7 mouse cellular contexts compared by ENCODE assay signal in genomic region chr2:32361437-32361836, GRCm38 (mm10). TPM values are rescaled to one million over a fixed set of nuclear protein-coding genes. Genes with fewer than 3 reads are reported as not detected.
A peak's percentile ranks its signal among the peaks of the same experiment; 100 is the strongest.
DNase-seq lines count a peak whose midpoint lies in the region; ATAC-seq lines count a peak whose summit lies in the region.

No protein-coding gene starts in this region.

- H3K9ac ChIP-seq in intestine, embryonic 16.5 days (ENCODE audit: low read depth, low read length): peak overlapping the region; percentile 73
- peak overlapping the region; percentile 60 for H3K9ac ChIP-seq in limb, embryonic 13.5 days
- H3K9ac ChIP-seq in midbrain, embryonic 12.5 days (replicated peaks): peak overlapping the region; percentile 34; the same call in 1 of the 2 replicates

- 0 out of 2 replicates have a peak, but pooled peaks cover 3% of the 10 kb centered on the region for H3K27me3 ChIP-seq in intestine, embryonic 16.5 days (replicated peaks; ENCODE audit: control insufficient read depth, insufficient read depth, low read length)
- peaks cover 15% of the 10 kb centered on the region for H3K27me3 ChIP-seq in limb, embryonic 13.5 days
- H3K27me3 ChIP-seq in midbrain, embryonic 12.5 days: peaks cover 18% of the 10 kb centered on the region

- peaks cover 22% of the 10 kb centered on the region for H3K4me1 ChIP-seq in intestine, embryonic 16.5 days (ENCODE audit: control insufficient read depth, insufficient read depth, low read length)
- peaks cover 20% of the 10 kb centered on the region for H3K4me1 ChIP-seq in limb, embryonic 13.5 days
- peaks cover 23% of the 10 kb centered on the region for H3K4me1 ChIP-seq in midbrain, embryonic 12.5 days

- H3K9me3 ChIP-seq in intestine, embryonic 16.5 days (ENCODE audit: control insufficient read depth, low read length): no peaks in the 10 kb centered on the region
- no peaks in the 10 kb centered on the region for H3K9me3 ChIP-seq in limb, embryonic 13.5 days
- H3K9me3 ChIP-seq in midbrain, embryonic 12.5 days: no peaks in the 10 kb centered on the region

- DNase-seq in adrenal gland, postnatal 14 days: peak; percentile 86
- DNase-seq in embryo, embryonic 11 days: peak; percentile 84
- DNase-seq in spleen, adult 12 weeks (ENCODE audit: low spot score): peak; percentile 72

- H3K4me2 ChIP-seq in intestine, embryonic 16.5 days (ENCODE audit: low read depth, low read length): peak overlapping the region; percentile 75
- H3K4me2 ChIP-seq in limb, embryonic 13.5 days (replicated peaks): peak overlapping the region; percentile 73
- H3K4me2 ChIP-seq in midbrain, embryonic 12.5 days (replicated peaks): peak overlapping the region; percentile 61

- H3K27ac ChIP-seq in intestine, embryonic 16.5 days (ENCODE audit: low read length): peak overlapping the region; percentile 85
- H3K27ac ChIP-seq in limb, embryonic 13.5 days: no peak overlapping the region
- no peak overlapping the region for H3K27ac ChIP-seq in midbrain, embryonic 12.5 days (replicated peaks)

- ATAC-seq in granulocyte monocyte progenitor cell, adult 5-6 weeks (replicated peaks; ENCODE audit: poor library complexity, severe bottlenecking): peak; percentile 34; the same call in 1 of the 2 replicates
- ATAC-seq in intestine, embryonic 16.5 days: peak; percentile 74
- ATAC-seq in limb, embryonic 13.5 days (ENCODE audit: low FRiP score, low read depth): peak; percentile 46
- no peak for ATAC-seq in midbrain, embryonic 12.5 days (ENCODE audit: low FRiP score, low read depth)

- WGBS in intestine, embryonic 16.5 days: 1% methylated on average over 24 of the region's 24 CpGs
- WGBS in limb, embryonic 13.5 days: 1% methylated on average over 24 of the region's 24 CpGs
- 2% methylated on average over 24 of the region's 24 CpGs for WGBS in midbrain, embryonic 12.5 days

- peak overlapping the region; percentile 51 for H3K4me3 ChIP-seq in intestine, embryonic 16.5 days (ENCODE audit: low read length)
- H3K4me3 ChIP-seq in limb, embryonic 13.5 days: peak overlapping the region; percentile 38
- H3K4me3 ChIP-seq in midbrain, embryonic 12.5 days: peak overlapping the region; percentile 30

- H3K36me3 ChIP-seq in intestine, embryonic 16.5 days (ENCODE audit: control insufficient read depth, insufficient read depth, low read length): peaks cover 5% of the 10 kb centered on the region
- H3K36me3 ChIP-seq in limb, embryonic 13.5 days: peaks cover 18% of the 10 kb centered on the region
- H3K36me3 ChIP-seq in midbrain, embryonic 12.5 days: peaks cover 14% of the 10 kb centered on the region

RNA-seq across cellular contexts. Expression of gene Dnm1, which starts 8.3 kb away (rescaled TPM):
- total RNA-seq in adrenal gland, postnatal 14 days (2021): 18.9 and 26.7 TPM in 2 replicates
- total RNA-seq in granulocyte monocyte progenitor cell, adult 5-6 weeks (2014; fragmentation: Nextera tagmentation): 0.85 TPM in 1 of 2 replicates, not detected in the other
- not detected in 2 replicates for total RNA-seq in granulocyte monocyte progenitor cell, adult 5-6 weeks (2017)
- polyA plus RNA-seq in intestine, embryonic 16.5 days (2015; fragmentation: Nextera tagmentation; extraction: Ambion mirVana): 11.8 and 12.5 TPM in 2 replicates
- 32.4 and 32.5 TPM in 2 replicates for polyA plus RNA-seq in limb, embryonic 13.5 days (2015; fragmentation: Nextera tagmentation; extraction: Ambion mirVana)
- 26.3 and 30.5 TPM in 2 replicates for polyA plus RNA-seq in midbrain, embryonic 12.5 days (2016; fragmentation: Nextera tagmentation; extraction: Ambion mirVana)

RNA-seq across cellular contexts. Expression of gene Ciz1, which starts 9.3 kb away (rescaled TPM):
- 61.8 and 67.0 TPM in 2 replicates for total RNA-seq in adrenal gland, postnatal 14 days (2021)
- total RNA-seq in granulocyte monocyte progenitor cell, adult 5-6 weeks (2014; fragmentation: Nextera tagmentation): 80.5 and 92.0 TPM in 2 replicates
- total RNA-seq in granulocyte monocyte progenitor cell, adult 5-6 weeks (2017): 50.8 and 52.0 TPM in 2 replicates
- polyA plus RNA-seq in intestine, embryonic 16.5 days (2015; fragmentation: Nextera tagmentation; extraction: Ambion mirVana): 47.1 and 51.4 TPM in 2 replicates
- 49.8 and 54.9 TPM in 2 replicates for polyA plus RNA-seq in limb, embryonic 13.5 days (2015; fragmentation: Nextera tagmentation; extraction: Ambion mirVana)
- 61.5 TPM in 2 replicates for polyA plus RNA-seq in midbrain, embryonic 12.5 days (2016; fragmentation: Nextera tagmentation; extraction: Ambion mirVana)

RNA-seq across cellular contexts. Expression of gene 1110008P14Rik, which starts 20.3 kb away (rescaled TPM):
- 142 and 159 TPM in 2 replicates for total RNA-seq in adrenal gland, postnatal 14 days (2021)
- total RNA-seq in granulocyte monocyte progenitor cell, adult 5-6 weeks (2014; fragmentation: Nextera tagmentation): 11.7 and 20.7 TPM in 2 replicates
- 5.5 and 11.2 TPM in 2 replicates for total RNA-seq in granulocyte monocyte progenitor cell, adult 5-6 weeks (2017)
- polyA plus RNA-seq in intestine, embryonic 16.5 days (2015; fragmentation: Nextera tagmentation; extraction: Ambion mirVana): 44.2 and 45.8 TPM in 2 replicates
- 45.8 and 48.7 TPM in 2 replicates for polyA plus RNA-seq in limb, embryonic 13.5 days (2015; fragmentation: Nextera tagmentation; extraction: Ambion mirVana)
- polyA plus RNA-seq in midbrain, embryonic 12.5 days (2016; fragmentation: Nextera tagmentation; extraction: Ambion mirVana): 57.5 and 61.1 TPM in 2 replicates

RNA-seq across cellular contexts. Expression of gene Lcn2, which starts 26.6 kb away (rescaled TPM):
- total RNA-seq in adrenal gland, postnatal 14 days (2021): 7.1 and 9.6 TPM in 2 replicates
- 24.8 and 50.9 TPM in 2 replicates for total RNA-seq in granulocyte monocyte progenitor cell, adult 5-6 weeks (2014; fragmentation: Nextera tagmentation)
- 51.1 and 62.2 TPM in 2 replicates for total RNA-seq in granulocyte monocyte progenitor cell, adult 5-6 weeks (2017)
- polyA plus RNA-seq in intestine, embryonic 16.5 days (2015; fragmentation: Nextera tagmentation; extraction: Ambion mirVana): 2.2 and 4.2 TPM in 2 replicates
- polyA plus RNA-seq in limb, embryonic 13.5 days (2015; fragmentation: Nextera tagmentation; extraction: Ambion mirVana): 0.27 and 0.36 TPM in 2 replicates
- 0.60 TPM in 2 replicates for polyA plus RNA-seq in midbrain, embryonic 12.5 days (2016; fragmentation: Nextera tagmentation; extraction: Ambion mirVana)

RNA-seq across cellular contexts. Expression of gene Ptges2, which starts 34.3 kb away (rescaled TPM):
- total RNA-seq in adrenal gland, postnatal 14 days (2021): 75.8 and 80.5 TPM in 2 replicates
- total RNA-seq in granulocyte monocyte progenitor cell, adult 5-6 weeks (2014; fragmentation: Nextera tagmentation): 17.8 and 32.2 TPM in 2 replicates
- 15.2 and 23.4 TPM in 2 replicates for total RNA-seq in granulocyte monocyte progenitor cell, adult 5-6 weeks (2017)
- 49.1 and 49.8 TPM in 2 replicates for polyA plus RNA-seq in intestine, embryonic 16.5 days (2015; fragmentation: Nextera tagmentation; extraction: Ambion mirVana)
- 29.8 and 30.1 TPM in 2 replicates for polyA plus RNA-seq in limb, embryonic 13.5 days (2015; fragmentation: Nextera tagmentation; extraction: Ambion mirVana)
- polyA plus RNA-seq in midbrain, embryonic 12.5 days (2016; fragmentation: Nextera tagmentation; extraction: Ambion mirVana): 27.2 and 28.6 TPM in 2 replicates
